Mouse (Mus musculus): Measurements from ENCODE around the gene Ipmk.

GRCm38 (mm10) chr10:71346106-71346505, 1.5 kb upstream of the Ipmk start:
- no peak for TF ChIP-seq POLR2A (IDR thresholded peaks at IDR 0.05; ENCODE audit: borderline replicate concordance, extremely low read depth, insufficient read depth, insufficient read length, poor library complexity, severe bottlenecking)
- no peak for TF ChIP-seq CTCF (IDR thresholded peaks at IDR 0.05; ENCODE audit: borderline replicate concordance, extremely low read depth, insufficient read depth, insufficient read length)
